Mouse (Mus musculus) layer of hippocampus, adult 8-10 months (tissue): ENCODE results near the gene Krt8. TPM values are rescaled to one million over a fixed set of nuclear protein-coding genes. Genes with fewer than 3 reads are reported as not detected.
A peak's percentile ranks its signal among the peaks of the same experiment; 100 is the strongest.
"Not testable (repeated sequence)": the region's sequence is repeated elsewhere in the genome, so short reads cannot be mapped to it uniquely, and the experiment has no call there.

Experiments used
- DNase-seq, 2 experiments: peaks; one replicate each; pipeline ENCODE4 v3.0.0; 2022; ENCODE audit warnings: low spot score in 2 of 2
- total RNA-seq, 4 experiments: library from RNA; stranded (reverse); gene quantifications; 2 replicates each; pipeline ENCODE4 v1.2.4; 2022

The Krt8 gene
- total RNA-seq, 4 experiments from 2014 or later: 0.22 to 0.56 (median 0.43) TPM; not detected in 1

GRCm38 (mm10) chr15:102010569-102011245, 6.4 kb upstream of the Krt8 start:
- DNase-seq: no peak

DNA sequence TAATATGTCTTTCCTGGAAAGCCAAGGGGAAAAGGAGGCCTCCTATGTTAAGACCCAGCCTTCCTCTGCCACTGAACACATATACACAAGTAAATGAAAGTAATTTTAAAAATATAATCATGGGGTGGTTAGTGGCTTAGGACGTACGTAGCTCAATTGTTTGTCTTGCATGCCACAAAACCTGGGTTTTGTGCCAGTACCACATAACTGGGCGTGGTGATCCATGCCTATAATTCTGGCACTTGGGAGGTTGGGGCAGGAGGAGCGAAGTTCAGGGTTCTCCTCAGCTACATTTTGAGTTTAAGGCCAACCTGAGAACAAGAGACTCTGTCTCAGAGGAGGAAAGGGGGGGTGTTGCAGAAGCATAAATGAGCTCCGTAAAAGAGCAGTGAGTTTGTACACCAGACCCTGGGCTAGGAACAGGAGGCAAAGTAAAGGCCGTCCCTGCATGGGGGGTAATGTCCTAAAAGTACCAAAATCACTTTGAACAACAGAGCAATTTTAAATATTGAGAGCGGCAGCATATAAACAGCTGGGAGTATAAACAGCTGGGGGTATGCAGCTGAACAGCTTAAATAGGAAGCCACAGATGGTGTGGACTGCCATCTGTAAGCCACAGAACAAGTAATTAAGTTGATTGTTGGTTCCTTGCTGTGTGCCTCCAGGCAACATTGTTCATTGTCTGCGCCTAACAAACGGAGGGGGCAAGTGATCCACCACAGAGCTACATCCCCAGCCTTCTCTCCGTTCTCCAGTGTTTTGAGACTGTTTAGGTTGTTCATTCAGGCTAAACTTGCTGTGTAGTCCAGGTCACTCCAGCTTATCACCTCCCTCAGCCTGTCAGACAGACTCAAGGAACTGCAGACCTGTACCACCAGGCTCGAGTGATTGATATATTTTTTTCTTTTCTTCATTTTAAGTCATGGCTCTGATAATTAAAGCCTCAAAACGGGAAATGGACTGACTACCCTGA, 3.1 kb upstream of the Krt8 start:
- no peak for DNase-seq

GRCm38 (mm10) chr15:102006317-102006716, 2.0 kb upstream of the Krt8 start:
- DNase-seq: no peak

DNA sequence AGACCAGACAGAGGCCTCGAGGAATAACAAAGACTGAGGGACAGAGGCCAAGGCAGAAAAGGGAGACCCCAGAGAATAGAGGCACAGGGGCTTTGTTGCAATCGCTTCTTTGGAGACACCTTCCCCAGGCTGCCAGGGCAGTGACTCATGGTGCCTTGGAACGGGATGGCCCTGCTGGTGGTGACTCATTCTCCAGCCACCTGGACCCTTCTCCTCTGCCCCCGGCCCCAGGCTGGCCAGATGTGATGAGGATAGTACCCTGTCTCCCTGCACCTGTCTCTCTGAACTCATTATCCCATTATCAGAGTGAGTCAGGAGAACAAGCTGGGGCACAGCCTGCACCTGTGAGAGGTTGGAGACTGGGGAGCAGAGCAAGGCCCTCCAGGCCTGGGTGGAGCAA, 1.0 kb upstream of the Krt8 start:
- DNase-seq: no peak

DNA sequence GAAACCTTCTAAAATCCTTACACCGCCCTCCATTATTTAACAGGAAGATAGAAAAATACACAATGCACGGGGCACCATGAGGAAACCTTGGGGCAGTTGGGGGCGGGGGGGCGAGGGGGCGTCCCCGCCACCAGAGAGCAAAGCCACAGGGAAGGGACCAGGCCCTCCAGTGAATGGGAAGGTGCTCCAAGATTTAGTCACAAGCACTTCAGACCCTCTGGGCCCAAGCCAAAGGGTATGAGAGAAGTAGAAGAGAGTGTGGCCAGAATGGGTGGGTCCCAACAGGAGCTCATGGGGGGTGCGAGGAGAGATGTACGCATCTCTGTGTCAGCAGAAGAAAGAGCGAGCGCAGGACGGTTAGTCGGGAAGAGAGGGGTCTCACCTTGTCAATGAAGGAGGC, 766 bp downstream of the Krt8 start:
- no peak for DNase-seq

GRCm38 (mm10) chr15:102002646-102003488, 1.4 kb downstream of the Krt8 start:
- no peak for DNase-seq

DNA sequence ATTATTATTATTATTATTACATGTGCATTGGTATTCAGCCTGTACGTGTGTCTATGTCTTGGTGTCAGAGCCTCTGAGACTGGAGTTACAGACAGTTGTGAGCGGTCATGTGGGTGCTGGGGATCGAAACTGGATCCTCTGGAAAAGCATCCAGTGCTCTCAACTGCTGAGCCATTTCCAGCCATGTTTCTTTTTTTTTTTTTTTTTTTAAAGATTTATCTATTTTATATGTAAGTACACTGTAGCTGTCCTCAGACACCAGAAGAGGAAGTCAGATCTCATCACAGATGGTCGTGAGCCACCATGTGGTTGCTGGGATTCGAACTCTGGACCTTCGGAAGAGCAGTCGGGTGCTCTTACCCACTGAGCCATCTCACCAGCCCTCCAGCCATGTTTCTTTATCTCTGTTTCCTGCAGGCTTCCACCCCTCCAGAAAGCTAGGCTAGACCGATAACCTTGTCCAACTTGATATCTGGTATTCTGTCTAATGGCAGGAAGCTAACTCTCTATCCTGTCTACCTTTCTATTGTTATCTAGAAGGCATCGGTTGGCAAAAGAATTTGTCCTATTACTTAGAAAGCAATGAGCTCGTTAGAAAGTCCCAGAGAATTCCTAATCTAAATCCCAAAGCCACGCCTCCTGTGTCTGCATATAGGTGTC, 4.5 kb downstream of the Krt8 start:
- no peak for DNase-seq

DNA sequence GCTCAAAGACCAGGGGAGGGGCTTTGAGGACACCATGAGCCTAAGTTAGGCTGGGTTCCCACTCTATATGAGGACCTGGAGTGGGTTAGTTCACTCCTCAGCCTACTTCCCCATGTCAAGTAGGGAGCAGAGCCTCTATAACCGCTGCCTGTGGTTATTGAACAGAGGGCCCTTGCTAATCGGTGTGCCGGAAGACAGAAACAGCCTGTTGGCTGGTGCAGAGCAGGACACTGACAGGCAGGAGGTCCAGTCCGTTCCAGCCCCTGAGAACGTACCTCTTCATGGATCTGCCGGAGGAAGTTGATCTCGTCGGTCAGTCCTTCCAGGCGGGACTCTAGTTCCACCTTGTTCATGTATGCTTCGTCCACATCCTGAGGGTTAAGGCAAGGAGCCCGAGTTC, 5.1 kb downstream of the Krt8 start:
- no peak for DNase-seq

GRCm38 (mm10) chr15:101996450-101997078, 7.7 kb downstream of the Krt8 start:
- DNase-seq: not testable (repeated sequence)

DNA sequence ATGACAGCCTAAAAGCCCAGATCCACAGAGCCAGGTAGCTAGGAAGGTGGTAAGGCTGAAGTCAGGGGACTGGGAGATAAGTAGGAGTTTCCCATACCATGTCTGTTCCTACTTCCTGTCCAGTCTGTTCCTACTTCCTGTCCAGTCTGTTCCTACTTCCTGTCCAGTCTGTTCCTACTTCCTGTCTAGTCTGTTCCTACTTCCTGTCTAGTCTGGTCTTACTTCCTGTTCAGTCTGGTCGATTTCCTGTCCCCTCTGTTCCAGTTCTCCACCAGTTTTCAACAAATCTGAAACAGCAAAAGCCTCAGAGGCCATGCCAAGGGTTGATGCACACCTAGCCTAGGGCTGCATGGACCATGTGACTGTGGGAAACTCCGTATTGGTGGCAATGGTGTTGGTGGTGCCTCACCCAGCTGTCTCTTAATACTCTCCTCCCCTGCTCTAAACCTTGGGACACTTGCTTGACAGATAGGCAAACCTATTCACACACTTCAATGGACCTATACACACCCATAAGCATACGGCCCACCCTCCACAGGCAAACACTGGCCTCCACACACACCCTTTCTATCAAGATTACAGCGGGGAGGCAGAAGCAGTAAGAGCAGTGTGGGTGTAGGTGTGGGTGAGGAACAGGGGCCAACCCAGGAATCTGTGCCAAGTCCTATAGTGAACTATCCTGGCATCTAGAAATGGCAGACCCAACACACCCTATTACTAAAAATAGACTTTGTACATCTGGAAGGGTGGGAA, 8.6 kb downstream of the Krt8 start:
- no peak for DNase-seq

DNA sequence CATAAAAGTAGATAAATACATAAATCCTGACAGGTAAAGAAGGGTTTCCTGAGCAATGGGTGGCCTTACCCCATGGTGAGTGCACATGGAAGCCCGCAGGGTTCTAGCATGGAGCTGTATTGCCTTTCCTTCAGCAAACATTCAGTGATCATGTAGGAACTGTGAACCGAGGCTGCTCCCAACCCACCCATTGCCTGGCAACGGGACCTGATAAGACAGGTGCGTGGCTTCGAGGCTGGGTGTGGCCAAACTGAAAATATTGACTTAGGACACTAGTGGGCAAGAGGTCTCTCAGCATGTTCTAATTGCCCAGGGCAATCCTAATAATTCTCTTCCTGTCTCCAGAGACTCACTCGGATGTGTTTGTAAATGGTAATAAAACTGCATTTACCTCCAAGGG, 9.9 kb downstream of the Krt8 start:
- DNase-seq: no peak

DNA sequence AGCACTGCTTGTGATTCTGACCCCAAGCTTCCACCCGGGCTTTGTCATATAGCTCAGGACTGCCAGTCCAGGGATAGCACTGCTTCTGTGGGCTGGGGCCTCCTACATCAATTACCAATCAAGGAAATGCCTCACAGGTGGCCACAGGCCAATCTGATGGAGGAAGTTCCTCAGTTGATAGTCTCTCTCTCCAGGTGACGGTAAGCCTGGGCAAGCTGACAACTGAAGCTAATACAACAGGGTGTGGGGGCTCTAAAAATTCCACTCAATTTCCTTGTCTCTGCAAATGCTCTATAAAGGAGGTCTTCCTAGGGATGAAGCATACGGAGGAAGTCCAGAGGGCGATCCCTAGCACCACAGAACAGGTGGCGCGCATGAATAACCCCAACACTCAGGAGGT, 13.3 kb downstream of the Krt8 start:
- DNase-seq: no peak

- DNase-seq: no peak
Measured at GRCm38 (mm10) chr15:101988714-101989113, 15.6 kb downstream of the Krt8 start.

- DNase-seq: peak; percentile 63 to 88
Measured at GRCm38 (mm10) chr15:101988119-101988518, 16.2 kb downstream of the Krt8 start.

DNA sequence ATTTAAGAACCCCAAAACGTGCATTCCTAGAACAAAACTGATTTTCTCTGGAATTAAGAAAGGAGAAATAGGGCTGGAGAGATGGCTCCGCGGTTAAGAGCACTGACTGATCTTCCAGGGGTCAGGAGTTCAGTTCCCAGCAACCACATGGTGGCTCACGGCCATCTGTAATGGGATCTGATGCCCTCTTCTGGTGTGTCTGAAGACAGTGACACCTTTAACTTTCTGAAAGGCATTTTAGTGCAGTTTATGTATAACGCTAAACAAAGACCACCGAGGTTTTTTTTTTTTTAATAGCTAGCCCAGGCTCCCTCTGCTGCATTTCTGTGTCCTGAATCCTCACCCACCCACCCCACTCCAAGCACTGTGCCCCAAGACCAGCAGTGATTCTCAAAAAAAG, 19.5 kb downstream of the Krt8 start:
- no peak for DNase-seq

DNA sequence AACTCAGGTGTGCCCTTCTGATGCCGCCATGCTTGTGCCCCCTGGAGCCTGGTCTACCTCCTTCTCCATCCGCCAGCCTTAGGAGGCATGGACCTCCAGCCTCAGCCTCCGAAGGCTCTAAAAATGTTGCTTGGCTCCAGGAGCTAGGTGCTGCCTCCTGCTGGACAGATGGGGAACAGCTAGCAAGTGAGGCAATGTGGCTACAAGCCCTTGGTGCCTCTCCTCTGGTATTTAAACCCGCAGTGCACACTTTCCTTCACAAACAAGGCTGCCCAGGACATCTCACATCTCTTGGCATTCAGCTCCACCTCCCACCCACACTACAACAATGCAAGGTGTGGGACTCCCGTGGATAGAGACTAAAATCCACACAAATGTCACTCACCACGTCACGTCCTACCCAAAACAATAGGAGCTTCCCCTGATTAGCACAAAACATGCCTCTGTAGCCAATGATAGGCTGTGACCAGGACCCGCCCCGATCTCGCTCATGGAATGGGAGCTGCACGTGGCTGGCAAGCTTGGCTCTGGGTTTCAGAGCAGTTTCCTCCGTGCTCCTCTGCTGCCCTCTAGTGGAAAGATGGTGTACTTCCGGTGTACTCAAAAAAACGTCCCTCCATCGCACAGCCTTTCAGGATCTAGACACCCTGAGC, 20.2 kb downstream of the Krt8 start:
- peak; percentile 92 to 96 for DNase-seq

DNA sequence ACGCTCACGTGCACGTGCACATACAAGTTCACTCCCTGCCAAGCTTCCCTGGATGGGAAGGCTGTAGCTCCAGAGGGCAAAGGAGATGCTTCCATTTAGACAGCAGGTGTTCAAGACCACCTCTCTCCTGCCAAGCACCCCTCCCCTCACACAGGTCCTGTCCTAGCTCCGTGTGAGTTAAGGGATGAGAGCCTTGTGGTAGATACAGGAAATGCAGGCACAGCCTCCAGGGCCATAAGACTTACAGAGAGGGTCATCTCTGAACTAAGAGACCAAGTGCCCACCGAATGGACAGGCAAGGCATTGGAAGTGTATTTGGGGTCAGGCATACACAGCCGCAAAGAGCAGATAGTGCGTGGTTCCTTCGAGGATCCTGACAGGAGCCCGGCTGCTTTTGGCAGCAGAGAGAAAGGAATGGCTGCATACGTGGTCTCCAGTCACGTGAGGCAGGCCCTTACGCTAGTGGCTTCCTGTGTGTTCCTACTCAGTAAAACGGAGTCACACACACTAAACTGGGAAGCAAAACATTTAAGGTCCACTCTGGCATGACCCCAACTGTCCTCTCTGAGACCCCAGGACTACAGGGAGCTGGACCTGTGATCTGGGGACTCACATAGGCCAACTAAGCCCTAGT, 20.9 kb downstream of the Krt8 start:
- peak in 1 of 2 experiments; percentile 11 for DNase-seq

DNA sequence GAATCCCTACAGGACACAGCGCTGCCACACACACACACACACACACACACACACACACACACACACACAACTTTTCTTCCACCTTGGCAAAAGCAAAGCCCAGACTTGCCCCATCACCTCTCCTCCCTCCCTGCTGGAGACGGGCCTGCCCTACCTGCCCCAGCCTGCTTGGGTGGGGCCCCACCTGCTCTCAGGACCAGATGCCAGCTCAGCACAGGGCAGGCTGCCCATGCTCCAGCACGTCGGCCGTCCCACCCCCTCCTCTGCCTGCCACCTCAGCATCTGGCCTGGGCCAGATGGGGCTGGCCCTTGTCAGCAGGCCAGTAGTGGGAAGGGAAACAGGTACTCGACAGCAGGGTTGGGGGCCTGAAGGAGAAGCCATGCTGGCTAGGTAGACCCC, 23.4 kb downstream of the Krt8 start:
- no peak for DNase-seq
